9 mouse cellular contexts compared by ENCODE assay signal in the genomic region with DNA sequence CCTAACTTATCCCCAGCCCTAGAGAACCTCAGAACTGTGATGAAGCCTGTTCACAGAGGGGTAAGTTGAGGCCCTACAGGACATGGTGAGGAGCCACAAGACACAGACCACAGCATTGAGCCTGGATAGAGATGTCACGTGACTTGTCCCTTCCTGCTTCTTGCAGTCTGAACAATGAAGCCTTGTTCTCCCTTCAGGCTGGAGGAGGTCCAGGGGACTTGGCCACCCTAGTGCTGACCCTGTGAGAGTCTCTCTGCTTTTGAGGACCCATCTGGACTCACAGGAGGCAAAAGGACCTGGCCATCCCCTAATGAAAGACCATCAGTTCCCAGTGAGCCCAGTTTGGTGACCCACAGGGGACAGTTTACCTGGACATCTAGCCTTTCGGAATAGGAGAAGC. TPM values are rescaled to one million over a fixed set of nuclear protein-coding genes. Genes with fewer than 3 reads are reported as not detected.
DNase-seq lines count a peak whose midpoint lies in the region; ATAC-seq and TF ChIP-seq lines count a peak whose summit lies in the region.
"Had no signal": no experiment of that assay in that cellular context is flagged by ENCODE, and none has a peak within 500 bp of the region (broad histone marks: within the 10 kb centered on the region; RNA-seq: fewer than 3 reads in every experiment).

No protein-coding gene starts in this region.

- no peaks in the 10 kb centered on the region for H3K9me3 ChIP-seq in erythroblast, embryonic 14.5 days (ENCODE audit: control insufficient read depth, low read length)
- H3K9me3 ChIP-seq in lung, embryonic 14.5 days (ENCODE audit: low read depth, low read length): no peaks in the 10 kb centered on the region
- no peaks in the 10 kb centered on the region for H3K9me3 ChIP-seq in embryonic facial prominence, embryonic 10.5 days
- no peaks in the 10 kb centered on the region for H3K9me3 ChIP-seq in liver, postnatal 0 days (ENCODE audit: low read length)

- 74% methylated on average over 2 of the region's 2 CpGs for WGBS in lung, embryonic 14.5 days
- 55% methylated on average over 2 of the region's 2 CpGs for WGBS in embryonic facial prominence, embryonic 10.5 days
- WGBS in liver, postnatal 0 days (ENCODE audit: insufficient replicate concordance): 40% methylated on average over 2 of the region's 2 CpGs

- no peaks in the 10 kb centered on the region; the same call in 1 of the 2 replicates for H3K36me3 ChIP-seq in erythroblast, embryonic 14.5 days (ENCODE audit: control insufficient read depth)
- H3K36me3 ChIP-seq in lung, embryonic 14.5 days (ENCODE audit: insufficient read depth): no peaks in the 10 kb centered on the region
- no peaks in the 10 kb centered on the region for H3K36me3 ChIP-seq in embryonic facial prominence, embryonic 10.5 days (replicated peaks)
- H3K36me3 ChIP-seq in liver, postnatal 0 days (replicated peaks; ENCODE audit: insufficient read depth, low read length): no peaks in the 10 kb centered on the region

- no peak overlapping the region for H3K4me2 ChIP-seq in lung, embryonic 14.5 days
- H3K4me2 ChIP-seq in liver, postnatal 0 days (ENCODE audit: low read depth, low read length): peak overlapping the region; percentile 68

- H3K27ac ChIP-seq in lung, embryonic 14.5 days (ENCODE audit: low read depth): peak overlapping the region; percentile 48; the same call in 1 of the 2 replicates
- peak overlapping the region; percentile 51 for H3K27ac ChIP-seq in embryonic facial prominence, embryonic 10.5 days (replicated peaks)
- peak overlapping the region; percentile 91 for H3K27ac ChIP-seq in liver, postnatal 0 days (ENCODE audit: low read depth)

- H3K27me3 ChIP-seq in erythroblast, embryonic 14.5 days (ENCODE audit: control insufficient read depth): no peaks in the 10 kb centered on the region
- H3K27me3 ChIP-seq in lung, embryonic 14.5 days (ENCODE audit: insufficient read depth, low read length): no peaks in the 10 kb centered on the region
- no peaks in the 10 kb centered on the region for H3K27me3 ChIP-seq in embryonic facial prominence, embryonic 10.5 days (replicated peaks; ENCODE audit: low read depth, poor library complexity, severe bottlenecking)
- no peaks in the 10 kb centered on the region for H3K27me3 ChIP-seq in liver, postnatal 0 days (ENCODE audit: insufficient read depth, low read length)

- TF ChIP-seq EP300 in liver, postnatal 0 days (IDR thresholded peaks at IDR 0.05; ENCODE audit: low read depth): no peak

- no peaks in the 10 kb centered on the region; the same call in none of the 2 replicates for H3K4me1 ChIP-seq in erythroblast, embryonic 14.5 days (ENCODE audit: control insufficient read depth)
- H3K4me1 ChIP-seq in lung, embryonic 14.5 days (ENCODE audit: insufficient read depth): peaks cover 11% of the 10 kb centered on the region; the same call in 1 of the 2 replicates
- H3K4me1 ChIP-seq in embryonic facial prominence, embryonic 10.5 days: peaks cover 31% of the 10 kb centered on the region
- peaks cover 9% of the 10 kb centered on the region; the same call in 1 of the 2 replicates for H3K4me1 ChIP-seq in liver, postnatal 0 days (ENCODE audit: insufficient read depth)

- no peak for ATAC-seq in erythroblast, adult 5-6 weeks (replicated peaks; ENCODE audit: low FRiP score, poor library complexity, severe bottlenecking)
- no peak for ATAC-seq in lung, embryonic 14.5 days (ENCODE audit: insufficient read depth)
- no peak for ATAC-seq in liver, postnatal 0 days

- DNase-seq in lung, embryonic 14.5 days: peak; percentile 16
- no peak for DNase-seq in lung, adult 18-20 months
- no peak for DNase-seq in embryonic facial prominence, embryonic 10.5 days (ENCODE audit: low spot score)
- no peak for DNase-seq in liver, postnatal 0 days
- DNase-seq in ovary, postnatal 36 days (ENCODE audit: low spot score): no peak
- DNase-seq in spleen, postnatal 10 days (ENCODE audit: low spot score in 2 of 2): no peak

- peak overlapping the region; percentile 48 for H3K4me3 ChIP-seq in erythroblast, embryonic 14.5 days (replicated peaks)
- H3K4me3 ChIP-seq in lung, embryonic 14.5 days (ENCODE audit: low read depth, low read length): no peak overlapping the region
- H3K4me3 ChIP-seq in embryonic facial prominence, embryonic 10.5 days: no peak overlapping the region
- peak overlapping the region; percentile 52 for H3K4me3 ChIP-seq in liver, postnatal 0 days (ENCODE audit: low read depth, low read length)

- no peak overlapping the region for H3K9ac ChIP-seq in lung, embryonic 14.5 days
- H3K9ac ChIP-seq in liver, postnatal 0 days (replicated peaks): peak overlapping the region; percentile 77

- TF ChIP-seq CTCF in lung, embryonic 14.5 days (IDR thresholded peaks at IDR 0.05; ENCODE audit: low read depth): no peak
- TF ChIP-seq CTCF in liver, postnatal 0 days (IDR thresholded peaks at IDR 0.05; ENCODE audit: low read depth): no peak

RNA-seq across cellular contexts. Expression of a gene that starts 0.4 kb away (rescaled TPM):
- 0.05 and 0.10 TPM in 2 replicates for polyA plus RNA-seq in erythroblast, embryonic 14.5 days (2012)
- not detected in 2 replicates for total RNA-seq in erythroblast, adult 5-6 weeks (2015; ENCODE audit: low replicate concordance)
- total RNA-seq in erythroblast, adult 5-6 weeks (2017; ENCODE audit: low replicate concordance): not detected in 2 replicates
- polyA plus RNA-seq in lung, embryonic 14.5 days (2014; fragmentation: Nextera tagmentation; extraction: Ambion mirVana): 3.1 and 3.6 TPM in 2 replicates
- 0.15 TPM in 1 of 2 replicates, not detected in the other for polyA plus RNA-seq in embryonic facial prominence, embryonic 10.5 days (2016; fragmentation: Nextera tagmentation; extraction: Ambion mirVana)
- 782 and 883 TPM in 2 replicates for polyA plus RNA-seq in liver, postnatal 0 days (2015; fragmentation: Nextera tagmentation; extraction: Ambion mirVana)

RNA-seq across cellular contexts. Expression of a gene that starts 6.8 kb away (rescaled TPM):
- not detected in 2 replicates for polyA plus RNA-seq in erythroblast, embryonic 14.5 days (2012)
- not detected in 2 replicates for total RNA-seq in erythroblast, adult 5-6 weeks (2015; ENCODE audit: low replicate concordance)
- not detected in 2 replicates for total RNA-seq in erythroblast, adult 5-6 weeks (2017; ENCODE audit: low replicate concordance)
- 0.45 and 0.60 TPM in 2 replicates for polyA plus RNA-seq in lung, embryonic 14.5 days (2014; fragmentation: Nextera tagmentation; extraction: Ambion mirVana)
- not detected in 2 replicates for polyA plus RNA-seq in embryonic facial prominence, embryonic 10.5 days (2016; fragmentation: Nextera tagmentation; extraction: Ambion mirVana)
- polyA plus RNA-seq in liver, postnatal 0 days (2015; fragmentation: Nextera tagmentation; extraction: Ambion mirVana): 0.26 TPM in 1 of 2 replicates, not detected in the other
- total RNA-seq: gastrocnemius, postnatal 25 days had no signal

RNA-seq across cellular contexts. Expression of a gene that starts 48.5 kb away (rescaled TPM):
- polyA plus RNA-seq in erythroblast, embryonic 14.5 days (2012): 0.87 and 1.0 TPM in 2 replicates
- total RNA-seq in erythroblast, adult 5-6 weeks (2015; ENCODE audit: low replicate concordance): 4.6 and 8.2 TPM in 2 replicates
- total RNA-seq in erythroblast, adult 5-6 weeks (2017; ENCODE audit: low replicate concordance): 15.4 and 35.0 TPM in 2 replicates
- polyA plus RNA-seq in lung, embryonic 14.5 days (2014; fragmentation: Nextera tagmentation; extraction: Ambion mirVana): 36.4 and 36.9 TPM in 2 replicates
- polyA plus RNA-seq in embryonic facial prominence, embryonic 10.5 days (2016; fragmentation: Nextera tagmentation; extraction: Ambion mirVana): 41.8 and 41.9 TPM in 2 replicates
- 9.7 and 12.1 TPM in 2 replicates for polyA plus RNA-seq in liver, postnatal 0 days (2015; fragmentation: Nextera tagmentation; extraction: Ambion mirVana)

Comparison
In these comparisons a context has a peak if more than half of its experiments do, and no peak if none do; other contexts are left out.
1. H3K4me3 ChIP-seq: peak in erythroblast, embryonic 14.5 days (single experiment) and liver, postnatal 0 days (single experiment); none in lung, embryonic 14.5 days (single experiment) and embryonic facial prominence, embryonic 10.5 days (single experiment).
2. RNA of a gene that starts 0.4 kb away (polyA plus RNA-seq): 782 to 883 TPM in liver, postnatal 0 days; 3.1 to 3.6 TPM in lung, embryonic 14.5 days, 0.15 TPM in embryonic facial prominence, embryonic 10.5 days and 0.05 to 0.10 TPM in erythroblast, embryonic 14.5 days; every median in the first group is over 100 times any median in the second.
3. Peak in every context shown above with its lines, with median percentiles within 50 percentile points of each other: H3K27ac ChIP-seq.